Mouse (Mus musculus) CH12.LX (cell line): ENCODE data around the gene Tshr.
A peak's percentile ranks its signal among the peaks of the same experiment; 100 is the strongest.

Experiments
- CTCF ChIP-seq, 2 experiments: IDR thresholded peaks in 1 of 2; conservative IDR thresholded peaks in 1 of 2; 2 replicates each; pipeline ENCODE4 v1.5.1; 2011 to 2012; ENCODE audit warnings: low read depth in 2 of 2, low read length in 2 of 2, improper control_type of control experiment in 1 of 2, inconsistent platforms in 1 of 2, mild to moderate bottlenecking in 1 of 2, moderate library complexity in 1 of 2
- MEF2A ChIP-seq: IDR thresholded peaks from 2 replicates; pipeline ENCODE4 v1.6.1; 2014; ENCODE audit warnings: low read depth, mild to moderate bottlenecking, inconsistent platforms, low read length, improper control_type of control experiment, borderline replicate concordance
- POLR2A ChIP-seq: IDR thresholded peaks from 2 replicates; pipeline ENCODE4 v1.6.1; 2011; ENCODE audit warnings: low read depth, mild to moderate bottlenecking, improper control_type of control experiment, low read length
- RCOR1 ChIP-seq: conservative IDR thresholded peaks from 2 replicates; pipeline ENCODE4 v1.6.1; 2012; ENCODE audit warnings: low read depth, mild to moderate bottlenecking, inconsistent platforms, low read length, improper control_type of control experiment

DNA sequence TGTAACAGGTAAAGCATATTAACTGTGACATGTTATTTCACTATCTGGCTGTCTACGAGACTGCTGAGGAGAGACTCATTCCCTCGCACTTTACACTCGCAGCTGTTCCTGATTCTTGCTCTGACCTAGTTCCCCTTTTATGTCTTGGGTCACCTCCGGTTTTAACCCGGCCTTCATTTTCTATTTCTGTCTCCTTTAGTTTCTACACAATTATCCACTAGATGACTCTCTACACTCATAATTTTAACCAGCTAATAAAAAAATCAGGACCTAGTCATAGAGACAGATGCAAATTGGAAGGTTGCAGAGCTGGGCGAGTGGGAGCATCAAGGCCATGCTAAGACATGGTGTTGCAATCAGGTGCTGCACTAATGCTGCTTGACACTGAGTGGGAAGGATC lies 150.2 kb downstream of the Tshr start:
- TF ChIP-seq POLR2A (peak; percentile 30; the same call in 1 of the 2 replicates), CTCF (conservative IDR thresholded peaks at IDR 0.05 in 1 of 2, IDR thresholded peaks at IDR 0.05 in 1 of 2; ENCODE audit: low read depth in 2 of 2, low read length in 2 of 2) (peak in 1 of 2 experiments; percentile 53; a peak in 2 of 4 replicates), RCOR1 (no peak), MEF2A (peak; percentile 84)
